Mouse (Mus musculus): ENCODE data around the gene Mylk.

Gene Mylk

DNA sequence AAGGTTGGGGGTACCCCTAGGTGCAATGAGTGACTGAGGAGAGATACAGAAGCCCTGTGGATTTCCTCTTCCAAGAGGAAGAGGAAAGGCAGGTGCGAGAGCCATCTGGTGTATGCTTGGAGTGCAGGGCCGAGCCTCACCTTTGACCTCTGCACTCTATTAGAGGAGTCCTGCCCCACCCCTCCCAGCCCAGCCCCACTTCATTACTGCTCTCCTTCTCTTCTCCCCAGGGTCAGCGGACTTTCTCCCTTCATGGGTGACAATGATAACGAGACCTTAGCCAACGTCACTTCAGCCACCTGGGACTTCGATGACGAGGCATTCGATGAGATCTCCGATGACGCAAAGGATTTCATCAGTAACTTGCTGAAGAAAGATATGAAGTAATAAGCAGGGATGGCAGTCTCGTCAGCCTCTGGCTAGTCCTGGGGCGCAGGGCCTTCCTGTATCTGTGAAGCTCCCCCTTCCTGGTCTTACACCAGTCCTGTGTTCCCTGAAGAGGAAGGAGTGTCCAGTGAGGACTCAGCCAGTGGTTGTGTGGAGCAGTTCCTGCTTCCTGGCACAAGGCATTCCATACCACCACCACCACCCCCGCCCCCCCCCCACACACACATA, 241.3 kb downstream of the Mylk start:
- DNase-seq (ENCODE audit: low spot score): no peak

DNA sequence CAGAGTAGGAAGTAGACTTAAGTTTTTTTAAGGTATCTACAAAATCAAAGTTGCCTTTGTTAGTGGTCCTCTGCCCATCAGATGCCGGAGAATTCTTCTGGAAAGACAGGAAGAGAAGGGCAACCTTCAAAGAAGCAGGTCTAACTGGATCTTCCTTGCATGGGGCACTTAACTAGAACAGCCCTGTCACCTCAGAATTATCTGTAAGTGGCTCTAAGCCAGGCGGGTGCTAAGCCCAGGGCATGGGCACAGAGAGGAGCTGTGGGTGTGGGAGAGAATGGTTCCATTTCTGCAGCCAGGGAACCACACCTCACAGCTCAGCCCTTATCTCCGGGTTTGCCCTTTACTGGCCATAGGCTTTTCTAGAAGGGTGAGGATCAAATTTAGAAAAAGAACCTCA, 246.4 kb downstream of the Mylk start:
- DNase-seq (ENCODE audit: low spot score): no peak

DNA sequence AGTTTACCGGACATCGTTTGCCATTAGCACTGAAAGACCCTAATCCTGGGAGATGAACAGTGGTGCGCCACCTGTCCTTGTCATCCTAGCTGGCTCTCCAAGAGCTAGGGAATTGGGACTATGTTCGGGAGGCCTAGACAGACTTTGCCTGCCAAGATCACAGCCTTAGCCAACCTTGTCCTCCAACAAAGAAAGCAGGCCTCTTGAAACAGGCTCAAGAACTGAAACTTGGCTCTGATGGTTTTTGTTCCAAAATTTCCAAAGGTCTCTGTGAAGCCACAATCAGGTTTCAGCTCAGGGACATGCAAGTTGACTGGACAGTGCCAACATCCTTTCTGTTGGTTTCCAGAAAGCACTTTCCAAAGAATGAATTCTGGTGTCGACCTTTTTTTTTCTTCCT, 247.8 kb downstream of the Mylk start:
- no peak for DNase-seq (ENCODE audit: low spot score)

DNA sequence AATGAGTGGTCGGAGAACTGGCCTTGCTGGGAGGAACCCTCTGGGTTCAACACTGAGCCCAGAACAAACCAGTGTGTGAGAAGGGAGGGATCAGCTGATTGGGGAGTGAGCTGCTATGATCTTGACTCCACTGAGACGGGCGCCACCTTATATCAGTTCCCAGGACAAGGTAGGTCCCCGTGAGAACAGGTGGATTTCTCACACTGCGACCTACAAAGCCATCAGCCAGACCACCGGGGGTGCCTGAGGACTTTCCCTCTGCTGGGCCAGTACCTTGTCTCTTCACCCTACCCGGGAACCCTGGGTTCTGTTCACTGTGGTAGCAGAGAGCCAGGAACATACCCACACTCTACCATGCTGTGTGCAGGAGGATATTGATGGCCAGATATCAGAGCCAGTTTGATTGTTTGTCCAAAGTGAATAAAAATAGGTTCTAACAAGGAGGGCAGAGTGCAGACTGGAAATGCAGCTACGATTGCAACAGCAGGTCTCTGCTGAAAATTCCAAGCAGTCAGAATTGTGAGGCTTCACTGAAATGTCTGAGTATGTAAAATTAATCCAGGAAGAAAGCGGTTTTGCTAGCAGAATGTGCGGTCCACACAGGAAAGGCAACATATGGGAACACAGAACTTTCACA, 248.8 kb downstream of the Mylk start:
- no peak for DNase-seq (ENCODE audit: low spot score)

DNA sequence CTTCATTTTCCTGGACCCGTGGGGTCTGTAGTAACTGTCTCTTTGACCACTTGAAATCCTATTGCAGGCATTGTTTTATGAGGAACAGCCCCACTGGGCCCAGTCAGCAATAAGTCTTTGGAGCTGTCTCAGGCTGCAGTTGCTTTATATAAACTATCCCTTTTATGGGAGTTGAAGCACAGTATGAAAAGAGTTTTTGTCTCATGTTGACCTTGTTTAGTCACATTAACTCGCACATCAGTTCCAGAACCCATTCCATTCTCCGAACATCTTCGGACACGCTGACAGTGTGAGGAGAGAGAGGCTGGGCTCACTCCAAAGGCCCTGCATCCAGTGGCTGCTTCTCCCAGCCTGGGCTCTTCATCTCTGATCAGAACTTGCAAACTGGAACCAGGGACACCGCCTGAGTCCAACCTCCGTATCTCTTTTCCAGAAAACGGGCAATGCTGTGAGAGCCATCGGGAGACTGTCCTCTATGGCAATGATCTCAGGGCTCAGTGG, 249.7 kb downstream of the Mylk start:
- no peak for DNase-seq (ENCODE audit: low spot score)

DNA sequence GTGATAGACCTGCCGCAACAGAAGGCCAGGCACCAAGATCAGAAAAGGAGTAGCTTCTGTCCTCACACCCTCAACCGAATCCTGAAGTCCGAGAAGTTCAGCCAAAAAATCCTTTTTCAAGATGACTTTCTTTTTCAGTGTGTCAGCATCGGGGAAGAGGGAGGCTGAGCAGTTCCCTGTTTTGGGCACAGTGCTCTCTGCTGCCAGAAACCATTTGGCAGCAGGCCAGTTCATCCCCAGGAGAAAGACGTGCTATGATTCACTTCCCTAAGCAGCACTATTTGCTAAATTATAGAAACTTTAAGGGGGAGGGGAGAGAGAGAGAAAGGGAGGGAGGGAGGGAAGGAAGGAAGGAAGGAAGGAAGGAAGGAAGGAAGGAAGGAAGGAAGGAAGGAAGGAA, 251.1 kb downstream of the Mylk start:
- no peak for DNase-seq (ENCODE audit: low spot score)

DNA sequence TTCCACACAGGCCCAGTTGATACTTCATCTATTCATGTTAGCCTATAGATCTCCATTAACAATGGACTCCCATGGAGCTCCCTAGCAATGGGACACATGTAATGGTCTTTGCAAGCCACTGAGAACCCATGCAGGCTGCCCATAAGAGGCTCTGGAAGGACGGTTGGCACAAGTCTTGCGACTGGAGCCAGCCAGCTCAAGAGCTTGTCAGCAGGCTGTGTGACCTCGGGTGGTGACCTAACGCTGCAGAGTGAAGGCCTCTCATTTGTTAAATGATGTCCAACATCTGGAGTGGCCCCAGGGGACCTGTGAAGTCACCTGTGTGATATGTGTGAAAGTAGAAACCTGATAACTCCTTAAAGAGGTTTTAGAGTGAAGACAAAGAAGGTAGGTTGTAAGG, 252.0 kb downstream of the Mylk start:
- no peak for DNase-seq (ENCODE audit: low spot score)

DNA sequence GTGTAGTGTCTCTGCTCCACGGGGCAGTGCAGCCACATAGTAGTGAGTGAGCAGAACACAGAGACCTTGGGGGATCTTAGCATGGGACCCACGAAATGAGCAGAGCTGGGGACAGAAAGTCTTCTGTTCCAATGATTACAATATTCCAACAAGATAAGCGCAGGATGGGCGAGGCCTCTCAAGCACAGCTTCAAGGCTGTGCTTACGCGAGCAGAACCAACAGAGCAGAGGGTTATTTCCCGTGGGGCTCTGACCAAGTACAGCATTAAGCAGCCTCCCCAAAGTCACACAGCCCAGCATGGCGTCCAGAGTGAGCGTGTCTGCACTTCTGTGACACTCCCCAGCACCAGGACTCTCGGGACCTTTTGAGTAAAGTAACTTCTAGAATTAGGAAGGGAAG, 252.6 kb downstream of the Mylk start:
- no peak for DNase-seq (ENCODE audit: low spot score)

DNA sequence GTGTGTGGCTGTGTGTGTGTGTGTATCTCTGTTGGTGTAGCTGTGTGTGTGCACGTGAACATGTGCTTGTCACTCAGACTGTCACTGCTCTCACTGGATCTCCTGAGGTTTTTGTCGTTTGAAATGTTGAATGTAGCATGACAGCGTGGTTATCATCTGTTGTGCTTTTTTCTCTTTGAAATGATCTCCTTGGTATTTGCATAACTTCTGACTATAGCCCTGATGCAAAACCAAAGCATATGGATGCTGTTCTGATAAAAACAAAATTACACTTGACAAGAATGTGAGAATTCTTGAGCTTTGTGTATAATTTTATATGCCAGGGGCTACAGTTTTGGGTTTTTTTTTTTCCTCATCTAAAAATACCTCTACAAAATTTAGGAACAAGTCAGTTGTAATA, 254.0 kb downstream of the Mylk start:
- DNase-seq (ENCODE audit: low spot score): no peak

DNA sequence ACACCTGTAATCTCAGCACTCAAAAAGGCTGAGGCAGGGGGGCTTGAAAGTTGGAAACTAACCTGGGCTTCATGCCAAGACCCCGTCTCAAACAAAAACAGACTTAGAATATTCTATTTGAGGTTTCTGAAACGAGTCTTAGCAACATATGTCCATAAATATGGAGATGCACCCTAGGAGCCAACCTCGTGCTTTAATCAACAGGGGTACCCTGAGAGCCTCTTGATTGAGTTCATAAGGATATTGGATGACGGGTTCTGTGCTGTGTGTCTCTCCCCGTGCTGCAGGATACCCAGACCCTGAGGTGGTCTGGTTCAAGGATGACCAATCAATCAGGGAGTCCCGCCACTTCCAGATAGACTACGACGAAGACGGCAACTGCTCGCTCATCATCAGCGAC, 255.0 kb downstream of the Mylk start:
- DNase-seq (ENCODE audit: low spot score): no peak

DNA sequence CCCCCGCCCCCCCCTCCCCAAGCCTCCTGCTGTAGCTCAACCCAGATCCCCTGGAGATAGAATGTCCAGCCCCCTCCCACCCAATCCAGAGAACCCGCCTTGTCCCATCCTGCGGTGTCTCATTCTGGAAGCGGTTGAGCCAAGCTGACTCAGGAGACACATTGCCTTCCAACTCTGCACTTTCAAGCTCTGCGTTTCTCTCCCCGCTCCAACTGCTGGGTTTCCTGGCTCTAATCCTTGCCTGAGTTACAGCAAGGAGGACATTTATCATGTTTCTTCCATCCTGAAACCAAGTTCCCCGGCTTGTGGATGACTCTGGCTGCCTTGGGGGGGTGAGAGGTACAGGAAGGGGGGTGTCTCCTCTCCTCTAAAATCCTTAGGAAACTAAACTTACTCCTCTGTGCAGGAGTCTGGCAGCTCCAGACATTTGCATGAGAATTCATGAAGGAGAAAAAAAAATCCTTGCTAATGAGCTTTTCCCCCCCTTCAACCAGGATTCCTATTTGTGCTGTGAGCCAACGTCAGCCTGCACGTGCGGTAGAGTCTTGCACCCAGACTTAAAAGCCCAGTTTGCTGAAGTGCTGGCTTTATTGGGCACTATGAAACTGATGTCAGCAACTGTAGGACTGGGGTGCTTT, 256.0 kb downstream of the Mylk start:
- DNase-seq (ENCODE audit: low spot score): no peak

DNA sequence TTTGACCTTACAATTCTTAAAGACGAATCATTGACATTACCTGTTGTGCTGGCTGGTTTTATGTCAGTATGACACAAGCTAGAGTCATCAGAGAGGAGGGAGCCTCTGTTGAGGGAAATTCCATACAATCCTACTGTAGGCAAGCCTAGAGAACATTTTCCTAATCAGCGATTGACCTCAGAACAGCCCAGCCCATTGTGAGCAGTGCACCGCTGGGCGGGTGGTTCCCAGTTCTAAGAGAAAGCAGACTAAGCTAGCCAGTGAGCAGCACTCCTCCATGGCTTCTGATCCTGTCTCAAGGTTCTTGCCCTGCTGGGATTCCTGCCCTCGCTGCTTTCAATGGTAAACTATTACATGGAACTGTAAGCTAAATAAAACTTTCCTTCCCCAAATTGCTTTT, 259.3 kb downstream of the Mylk start:
- DNase-seq (ENCODE audit: low spot score): no peak

DNA sequence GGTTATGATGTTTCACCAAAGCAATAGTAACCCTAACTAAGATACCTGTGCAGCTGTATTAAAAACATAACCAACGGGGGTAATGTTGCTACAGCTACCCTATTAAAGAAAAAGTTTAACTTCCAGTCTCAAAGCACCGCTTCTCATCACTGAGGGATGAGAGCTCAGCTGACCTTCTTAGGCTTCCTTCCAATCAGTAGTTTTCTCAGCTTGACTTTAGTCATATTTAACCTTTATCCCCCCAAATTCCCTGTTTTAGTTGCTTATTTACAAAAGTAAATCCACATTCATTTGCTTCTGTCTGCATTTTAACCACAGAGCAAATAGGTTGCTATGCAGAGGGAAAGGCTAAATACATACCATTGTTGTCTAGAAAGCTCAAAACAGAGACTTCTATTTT, 259.7 kb downstream of the Mylk start:
- no peak for DNase-seq (ENCODE audit: low spot score)

DNA sequence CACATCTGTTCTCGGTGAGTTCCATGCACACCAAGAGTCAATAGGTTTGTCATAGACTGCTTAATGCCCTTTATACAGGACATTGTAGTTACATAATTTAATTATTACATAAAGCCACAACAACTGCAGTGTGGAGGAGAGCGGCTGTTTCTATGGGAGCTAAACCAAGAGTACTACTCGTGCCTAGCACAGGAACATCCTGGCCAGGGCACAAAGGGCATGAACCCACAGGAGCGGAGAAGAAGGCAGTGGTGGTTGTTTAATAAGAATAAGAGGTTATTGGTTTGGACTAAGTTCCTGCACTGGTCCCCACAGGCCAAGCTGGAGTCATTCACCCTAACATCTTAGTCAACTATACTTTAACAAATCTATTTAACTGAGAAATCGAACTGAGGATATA, 261.2 kb downstream of the Mylk start:
- DNase-seq (ENCODE audit: low spot score): no peak

DNA sequence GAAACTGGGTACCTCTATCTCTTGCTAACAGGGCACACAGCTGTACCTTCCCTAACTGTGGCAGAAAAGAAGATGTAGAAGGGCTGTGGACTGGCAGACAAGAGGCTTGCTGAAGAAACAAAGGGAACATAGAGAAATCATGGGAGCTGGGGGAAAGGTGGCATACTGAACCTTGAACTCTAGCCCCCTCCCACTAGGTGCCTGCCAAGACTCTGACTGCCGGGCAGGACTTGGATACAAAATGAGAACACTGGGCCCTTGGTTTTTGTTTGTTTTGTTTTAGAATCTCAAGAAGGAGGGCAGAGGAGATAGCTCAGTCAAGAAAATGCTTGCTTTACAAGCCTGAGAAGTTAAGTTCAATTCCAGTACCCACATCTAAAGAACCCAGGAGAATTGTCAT, 262.4 kb downstream of the Mylk start:
- no peak for DNase-seq (ENCODE audit: low spot score)

DNA sequence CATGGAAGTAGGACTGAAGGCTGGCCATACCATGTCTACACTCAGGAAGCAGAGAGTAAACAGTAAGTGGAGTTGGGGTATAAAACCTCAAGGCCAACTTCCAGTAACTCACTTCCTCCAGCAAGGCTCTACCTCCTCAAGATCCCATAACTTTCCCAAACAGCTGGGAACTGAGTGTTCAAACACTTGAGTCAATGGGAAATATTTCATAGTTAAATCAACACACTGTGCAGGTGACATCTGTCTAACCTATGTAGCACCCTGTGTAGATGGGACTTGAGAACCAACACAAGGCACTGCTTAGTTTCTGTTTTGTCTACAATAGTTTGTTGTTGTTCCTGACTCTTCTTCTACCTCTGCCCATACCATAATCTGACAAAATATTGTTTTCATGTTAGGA, 263.4 kb downstream of the Mylk start:
- DNase-seq (ENCODE audit: low spot score): no peak

DNA sequence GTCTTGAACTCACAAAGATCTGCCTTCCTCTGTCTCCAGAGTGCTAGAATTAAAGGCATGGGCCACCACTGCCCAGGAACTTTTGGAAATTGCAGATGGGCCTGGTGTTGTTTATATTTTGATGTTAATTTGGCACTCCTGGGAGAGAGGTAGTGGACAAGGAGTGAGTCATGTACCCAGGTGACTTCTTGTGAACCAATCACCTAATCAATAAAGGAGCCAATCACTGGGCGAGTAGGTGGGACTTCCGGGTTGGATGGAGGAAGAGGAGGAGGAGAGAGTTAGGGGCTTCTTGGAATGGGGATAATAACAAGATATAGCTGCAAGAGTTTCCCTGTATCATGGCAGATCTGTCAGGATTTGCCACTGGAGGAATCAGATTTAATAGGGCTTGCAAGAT, 268.5 kb downstream of the Mylk start:
- DNase-seq (ENCODE audit: low spot score): no peak

DNA sequence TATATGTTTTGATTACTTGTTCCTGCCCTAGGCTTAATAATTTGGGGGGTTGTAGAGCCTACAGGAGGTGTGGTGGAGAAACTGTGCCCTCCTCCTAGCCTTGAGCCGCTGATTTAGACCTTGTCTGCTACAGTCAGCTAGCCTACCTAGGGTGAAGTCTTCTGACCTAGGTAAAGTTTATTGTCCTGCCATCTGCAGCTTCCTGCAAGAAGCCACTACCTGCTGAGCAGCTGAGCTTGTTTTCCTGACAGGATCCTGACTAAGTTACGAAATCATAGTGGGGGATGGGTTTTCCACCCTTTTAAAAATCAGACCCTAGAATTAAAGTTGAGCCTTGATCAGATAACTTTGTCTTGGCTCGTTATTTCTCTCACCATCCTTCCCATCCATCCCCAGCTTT, 271.5 kb downstream of the Mylk start:
- DNase-seq (ENCODE audit: low spot score): no peak

DNA sequence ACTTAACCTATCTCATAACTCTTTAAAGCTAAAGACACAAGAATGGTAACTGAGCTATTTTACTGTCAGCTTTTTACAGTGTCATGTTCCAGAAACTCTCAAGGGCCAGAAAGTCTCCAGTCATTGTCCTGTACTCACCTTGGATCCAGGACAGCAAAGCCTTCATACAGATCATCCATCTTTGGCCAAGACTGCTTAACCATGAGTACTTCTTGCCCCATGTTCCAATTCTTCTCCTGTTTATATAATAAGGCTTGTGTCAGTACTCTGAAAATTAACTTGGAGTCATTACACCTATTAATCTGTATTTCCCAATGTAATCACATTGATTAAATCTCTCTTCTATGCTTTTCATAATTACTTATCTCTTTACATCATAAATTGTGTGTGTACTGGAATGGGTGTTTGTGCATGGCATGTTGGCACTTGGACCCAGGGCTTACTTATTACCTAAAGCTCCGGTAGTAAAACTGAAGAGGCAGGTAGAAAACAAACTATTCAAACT, 273.5 kb downstream of the Mylk start:
- DNase-seq (ENCODE audit: low spot score): no peak

DNA sequence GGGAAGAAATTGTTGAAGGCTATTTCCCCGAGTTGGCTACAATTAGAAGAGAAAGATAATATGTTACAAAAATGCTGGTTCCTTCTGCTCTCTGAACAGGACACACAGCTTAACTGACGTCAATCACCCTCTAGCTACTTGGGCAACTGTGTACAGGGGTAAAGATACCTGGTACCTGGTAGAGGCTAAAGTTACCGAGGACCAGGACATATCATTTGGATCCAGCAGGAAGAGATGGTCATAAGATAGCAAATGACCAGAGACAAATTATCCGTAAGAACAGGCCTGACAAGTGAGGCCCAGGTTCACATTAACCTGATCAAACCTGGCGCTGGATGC, 276.9 kb downstream of the Mylk start:
- DNase-seq (ENCODE audit: low spot score): no peak

DNA sequence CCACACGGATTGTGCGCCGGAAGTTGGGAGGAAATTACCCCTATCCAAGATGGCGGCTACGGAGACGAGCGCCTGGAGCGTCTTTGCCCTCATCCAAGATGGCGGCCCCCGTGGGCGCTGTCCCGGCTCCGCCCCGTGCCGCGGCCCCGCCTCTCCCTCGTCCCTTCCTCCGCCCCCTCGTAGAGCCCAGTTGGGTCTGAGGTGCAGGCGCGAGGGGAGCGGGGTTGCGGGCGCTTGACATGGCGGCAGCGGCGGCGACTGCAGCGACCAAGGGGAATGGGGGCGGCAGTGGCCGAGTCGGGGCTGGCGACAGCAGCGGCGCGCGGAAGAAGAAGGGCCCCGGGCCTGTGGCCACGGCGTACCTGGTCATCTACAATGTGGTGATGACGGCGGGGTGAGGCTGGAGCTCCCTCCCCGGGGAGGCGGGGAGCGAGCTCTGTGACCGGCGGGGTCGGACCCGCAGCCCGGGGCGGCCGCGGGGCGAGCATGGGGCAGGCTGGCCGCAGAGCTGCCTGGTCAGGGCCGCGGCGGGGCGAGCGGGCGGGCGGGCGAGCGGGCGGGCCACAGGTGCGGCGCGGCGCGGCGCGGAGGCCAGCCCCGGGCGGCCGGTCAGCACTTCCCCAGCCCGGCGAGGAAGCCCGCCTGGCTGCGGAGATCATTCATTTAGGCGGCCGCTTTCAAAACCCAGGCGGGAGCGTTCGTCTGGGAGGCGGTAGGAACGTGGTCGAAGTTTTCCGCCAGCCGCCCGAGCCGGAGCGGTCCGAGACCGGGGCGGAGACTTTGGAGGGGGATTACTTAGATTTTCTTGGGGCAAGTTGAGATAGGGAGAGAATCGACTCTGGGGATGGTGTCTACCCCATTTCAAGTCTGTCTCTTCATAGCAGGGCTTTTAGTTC, 277.5 kb downstream of the Mylk start, which contains the start of gene Hacd2:
Hacd2 (plus strand) TSS at position 187 of the 896 bp plus-strand sequence.
- DNase-seq (ENCODE audit: low spot score): peak; percentile 84

DNA sequence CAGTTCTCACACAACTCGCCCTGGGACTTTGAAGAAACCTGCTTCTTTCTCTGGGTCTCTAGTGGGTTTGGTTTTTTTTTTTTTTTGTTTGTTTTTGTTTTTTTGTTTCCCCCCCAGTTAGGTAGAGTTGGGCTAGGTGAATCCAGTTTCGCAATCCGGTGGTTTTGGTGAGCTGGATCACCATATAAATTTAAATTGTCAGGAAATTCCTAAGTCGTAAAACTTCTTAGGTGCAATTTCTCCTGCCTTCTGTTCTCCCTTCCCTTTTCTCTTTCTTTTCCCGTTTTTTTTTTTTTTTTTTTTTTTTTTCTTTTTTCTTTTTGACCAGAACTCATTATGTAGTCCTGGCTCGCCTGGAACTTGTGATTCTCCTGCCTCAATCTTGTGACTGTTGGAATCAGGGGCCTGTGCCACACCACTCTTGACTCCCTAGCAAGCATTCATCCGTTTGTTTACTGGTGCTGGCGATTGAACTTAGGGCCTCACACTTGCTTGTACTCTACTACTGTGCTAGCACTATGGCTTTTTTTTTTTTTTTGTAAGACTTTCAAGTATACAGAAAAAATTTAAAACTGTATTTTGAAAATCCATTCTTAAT, 278.2 kb downstream of the Mylk start:
- DNase-seq (ENCODE audit: low spot score): no peak
